Mouse (Mus musculus) liver, embryonic 14.5 days (tissue): Measurements from ENCODE around the gene Cfdp1. TPM values are rescaled to one million over a fixed set of nuclear protein-coding genes. Genes with fewer than 3 reads are reported as not detected.

Experiments used
- ATAC-seq: fragments of 200-750 bp; cut with Nextera tagmentation; 2 replicates; pipeline ENCODE4 v1.8.0; 2017; ENCODE audit warnings: moderate number of reproducible peaks, mild to moderate bottlenecking, moderate library complexity; ENCODE audit not compliant: insufficient read depth
- DNase-seq, 3 experiments: peaks; one replicate each; pipeline ENCODE4 v3.0.0-alpha.2; 2012 to 2013; ENCODE audit warnings: low read depth in 3 of 3, low spot score in 3 of 3
- H3K27ac ChIP-seq: fragments of 300-500 bp; sonication (generic); 2 replicates; pipeline ENCODE4 v1.5.1; 2014; ENCODE audit warnings: moderate library complexity, mild to moderate bottlenecking, control low read depth, inconsistent platforms
- H3K27me3 ChIP-seq: fragments of 300-500 bp; sonication (generic); 2 replicates; pipeline ENCODE4 v1.6.1; 2014; ENCODE audit warnings: mild to moderate bottlenecking, low read length, moderate library complexity; ENCODE audit not compliant: control insufficient read depth, insufficient read depth
- H3K36me3 ChIP-seq: fragments of 300-500 bp; sonication (generic); replicated peaks from 2 replicates; pipeline ENCODE4 v1.6.1; 2014; ENCODE audit warnings: low read depth; ENCODE audit not compliant: control insufficient read depth, insufficient read depth
- H3K4me1 ChIP-seq, 2 experiments: fragments of 200-500 bp in 1 of 2; fragments of 300-500 bp in 1 of 2; sonication (generic) in 1 of 2; replicated peaks; 2 replicates each; pipeline ENCODE4 v1.6.1; 2012 to 2014; ENCODE audit warnings: antibody characterized with exemption in 1 of 2, inconsistent platforms in 1 of 2, low read length in 1 of 2; ENCODE audit not compliant: control insufficient read depth in 2 of 2, insufficient read depth in 2 of 2
- H3K4me2 ChIP-seq: fragments of 300-500 bp; sonication (generic); 2 replicates; pipeline ENCODE4 v1.6.1; 2014; ENCODE audit warnings: low read depth, mild to moderate bottlenecking, control low read depth, moderate library complexity
- H3K4me3 ChIP-seq, 2 experiments: fragments of 200-500 bp in 1 of 2; fragments of 300-500 bp in 1 of 2; sonication (generic) in 1 of 2; 2 replicates each; pipeline ENCODE4 v1.5.1; 2012 to 2014; ENCODE audit warnings: low read depth in 2 of 2, low read length in 2 of 2, mild to moderate bottlenecking in 2 of 2, control low read depth in 1 of 2, inconsistent platforms in 1 of 2, moderate library complexity in 1 of 2; ENCODE audit not compliant: insufficient read depth in 1 of 2
- H3K9ac ChIP-seq: fragments of 300-500 bp; sonication (generic); replicated peaks from 2 replicates; pipeline ENCODE4 v1.6.1; 2014; ENCODE audit warnings: mild to moderate bottlenecking, control low read depth, moderate library complexity
- H3K9me3 ChIP-seq: fragments of 300-500 bp; sonication (generic); 2 replicates; pipeline ENCODE4 v1.6.1; 2016; ENCODE audit warnings: low read length, mixed read lengths; ENCODE audit not compliant: control insufficient read depth
- CTCF ChIP-seq: IDR thresholded peaks from 2 replicates; pipeline ENCODE4 v1.5.1; 2016; ENCODE audit warnings: antibody characterized with exemption, low read depth, control low read depth
- EP300 ChIP-seq: IDR thresholded peaks from 2 replicates; pipeline ENCODE4 v1.6.1; 2016; ENCODE audit warnings: antibody characterized with exemption, low read depth
- WGBS: fragments of 180-500 bp; shearing (Covaris S2); extraction: QIAGEN DNeasy Blood & Tissue Kit; methylation state at CpG from one replicate; pipeline ENCODE4 v1.1.7; 2014; ENCODE audit not compliant: insufficient replicate concordance; 5-methylcytosine and 5-hydroxymethylcytosine counted together
- polyA plus RNA-seq, 2 experiments: library from polyadenylated mRNA; depleted of rRNA in 1 of 2; stranded (reverse) in 1 of 2; unstranded in 1 of 2; fragments of >200 nt; fragmentation: Nextera tagmentation in 1 of 2; extraction: Ambion mirVana in 1 of 2; gene quantifications; 2 replicates each; pipeline versions ENCODE4 v1.2.1 to v1.2.3; 2012 to 2014

The Cfdp1 gene
- polyA plus RNA-seq, 2 experiments, result 46.8 to 82.8 TPM

DNA sequence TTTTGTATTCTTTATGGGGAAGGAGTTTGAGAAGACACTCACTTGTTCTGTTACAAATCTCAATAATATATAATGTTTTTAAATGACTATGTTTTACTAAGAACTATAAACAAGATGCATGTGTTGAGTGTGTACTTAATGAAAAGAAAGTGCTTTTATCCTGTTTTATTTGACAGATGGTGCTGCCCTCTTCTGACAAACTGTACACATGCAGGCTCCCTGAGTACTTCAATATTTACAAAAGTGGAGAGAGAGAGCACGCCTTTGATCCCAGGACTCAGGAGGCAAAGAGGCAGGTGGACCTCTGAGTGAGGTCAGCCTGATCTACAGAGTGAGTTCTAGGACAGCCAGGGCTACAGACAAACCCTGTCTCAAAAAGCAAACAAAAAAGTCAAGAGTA, 18.6 kb downstream of the Cfdp1 start:
- no peak for DNase-seq
- H3K9ac ChIP-seq, result no peak overlapping the region
- no peaks in the 10 kb centered on the region for H3K27me3 ChIP-seq
- no peak overlapping the region for H3K4me3 ChIP-seq
- H3K4me2 ChIP-seq, result no peak overlapping the region
- H3K36me3 ChIP-seq, result peaks cover 12% of the 10 kb centered on the region
- no peak for ATAC-seq
- H3K27ac ChIP-seq, result no peak overlapping the region
- TF ChIP-seq CTCF (peak; percentile 41; the same call in 1 of the 2 replicates), EP300 (no peak)
- H3K4me1 ChIP-seq, result no peaks in the 10 kb centered on the region
- 61% methylated on average over 1 of the region's 1 CpGs for WGBS
- no peaks in the 10 kb centered on the region for H3K9me3 ChIP-seq

DNA sequence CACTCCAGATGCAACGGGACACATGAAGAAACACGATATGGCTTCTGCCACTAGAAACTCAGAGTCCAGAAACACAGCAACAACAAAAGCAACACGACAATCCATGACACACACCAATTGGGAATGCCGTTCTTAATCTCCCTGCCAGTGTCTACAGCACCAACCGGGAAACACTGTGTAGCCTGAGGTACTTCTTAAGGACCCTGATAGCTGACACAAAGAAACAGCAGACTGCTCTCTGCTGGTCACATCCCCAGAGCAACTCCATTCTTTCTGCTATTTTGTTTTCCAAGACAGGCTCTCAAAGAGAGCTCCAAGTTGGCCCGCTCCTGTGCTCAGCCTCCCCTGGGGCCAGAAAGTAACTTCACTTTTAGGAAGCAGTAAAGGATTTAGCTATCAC, 20.1 kb downstream of the Cfdp1 start:
- Histone ChIP-seq H3K36me3 (peaks cover 8% of the 10 kb centered on the region), H3K27ac (no peak overlapping the region), H3K4me1 (no peaks in the 10 kb centered on the region), H3K27me3 (no peaks in the 10 kb centered on the region), H3K9me3 (no peaks in the 10 kb centered on the region), H3K4me3 (no peak overlapping the region), H3K9ac (no peak overlapping the region), H3K4me2 (no peak overlapping the region)
- 80% methylated on average over 6 of the region's 6 CpGs for WGBS
- DNase-seq, result no peak
- ATAC-seq, result no peak
- TF ChIP-seq CTCF, result no peak
- no peak for TF ChIP-seq EP300

DNA sequence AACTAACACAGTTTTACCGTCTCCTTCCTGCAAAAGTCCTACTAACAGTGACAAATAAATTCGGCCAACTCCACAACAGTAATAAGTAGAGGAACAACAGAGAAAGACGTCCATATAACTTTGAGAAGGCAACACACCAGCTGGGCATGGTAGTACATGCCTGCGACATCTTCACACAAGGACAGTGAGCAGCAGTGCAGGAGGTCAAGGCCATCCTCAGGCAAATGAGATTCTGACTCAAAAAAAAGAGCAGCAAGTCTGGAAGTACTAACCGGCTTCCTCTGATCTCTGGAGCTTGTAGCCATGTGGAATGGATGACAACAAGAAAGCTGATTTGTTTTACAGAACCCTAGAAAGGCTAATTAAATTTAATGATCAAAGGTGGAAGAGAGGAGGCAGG, 21.1 kb downstream of the Cfdp1 start:
- H3K9me3 ChIP-seq, result no peaks in the 10 kb centered on the region
- no peaks in the 10 kb centered on the region for H3K4me1 ChIP-seq
- no peaks in the 10 kb centered on the region for H3K27me3 ChIP-seq
- no peak overlapping the region for H3K27ac ChIP-seq
- no peak overlapping the region for H3K4me2 ChIP-seq
- DNase-seq (no peak), ATAC-seq (no peak)
- TF ChIP-seq EP300 (no peak), CTCF (no peak)
- peaks cover 4% of the 10 kb centered on the region for H3K36me3 ChIP-seq
- WGBS, result 74% methylated on average over 5 of the region's 5 CpGs
- no peak overlapping the region for H3K9ac ChIP-seq
- H3K4me3 ChIP-seq, result no peak overlapping the region

GRCm38 (mm10) chr8:111831996-111832395, 22.1 kb downstream of the Cfdp1 start:
- Histone ChIP-seq H3K27ac (no peak overlapping the region), H3K4me1 (no peaks in the 10 kb centered on the region), H3K9me3 (no peaks in the 10 kb centered on the region), H3K9ac (no peak overlapping the region), H3K4me2 (no peak overlapping the region), H3K36me3 (no peaks in the 10 kb centered on the region; the same call in none of the 2 replicates), H3K4me3 (no peak overlapping the region), H3K27me3 (no peaks in the 10 kb centered on the region)
- TF ChIP-seq CTCF (no peak), EP300 (no peak)
- 80% methylated on average over 4 of the region's 4 CpGs for WGBS
- ATAC-seq, result no peak
- DNase-seq, result no peak

DNA sequence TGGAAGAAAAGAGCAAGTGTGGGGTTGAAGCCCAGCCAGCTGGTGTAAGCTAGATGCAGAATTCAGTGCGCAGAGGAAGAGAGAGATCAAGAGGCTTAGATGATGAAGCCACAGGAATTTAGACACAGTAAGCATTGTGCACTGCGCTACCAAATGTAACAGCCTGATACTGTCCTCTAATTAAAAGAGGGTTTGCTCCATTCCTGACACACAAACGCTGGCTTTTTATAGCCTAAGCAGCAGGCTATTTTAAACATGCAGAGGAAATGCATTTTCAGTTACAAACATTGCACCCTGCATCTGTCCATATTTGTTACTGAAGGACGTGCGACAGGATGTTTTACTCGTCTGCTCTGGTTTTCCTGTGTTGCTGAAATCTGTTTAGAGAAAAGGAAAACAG, 25.5 kb downstream of the Cfdp1 start:
- H3K9me3 ChIP-seq, result no peaks in the 10 kb centered on the region
- no peak overlapping the region for H3K4me3 ChIP-seq
- no peak overlapping the region for H3K27ac ChIP-seq
- DNase-seq, result no peak
- TF ChIP-seq EP300 (no peak), CTCF (no peak)
- peaks cover 6% of the 10 kb centered on the region for H3K36me3 ChIP-seq
- H3K9ac ChIP-seq, result no peak overlapping the region
- WGBS, result 75% methylated on average over 6 of the region's 6 CpGs
- no peak overlapping the region for H3K4me2 ChIP-seq
- no peak for ATAC-seq
- H3K27me3 ChIP-seq, result no peaks in the 10 kb centered on the region
- no peaks in the 10 kb centered on the region for H3K4me1 ChIP-seq

DNA sequence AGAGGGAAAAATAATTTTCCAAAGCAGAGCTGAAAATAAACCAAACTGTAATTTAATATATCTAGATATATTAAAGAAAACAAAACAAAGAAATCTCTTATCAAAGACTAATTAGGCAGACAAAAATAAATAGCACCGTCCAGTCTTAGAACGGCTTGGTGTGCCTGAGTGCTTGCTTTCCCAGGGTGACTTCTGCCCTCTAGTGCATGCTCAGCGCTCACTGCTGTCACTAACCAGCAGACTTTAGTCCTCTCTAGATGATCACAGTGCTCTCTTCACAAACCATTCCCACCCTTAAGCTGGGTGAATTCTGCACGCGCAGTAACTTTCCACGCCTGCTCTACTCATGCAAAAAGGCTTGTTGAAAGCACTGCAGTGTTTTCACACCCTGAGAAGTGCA, 28.9 kb downstream of the Cfdp1 start:
- H3K4me1 ChIP-seq, result no peaks in the 10 kb centered on the region
- H3K27ac ChIP-seq, result no peak overlapping the region
- TF ChIP-seq CTCF, result peak; percentile 57
- TF ChIP-seq EP300, result no peak
- WGBS, result 72% methylated on average over 6 of the region's 6 CpGs
- peaks cover 9% of the 10 kb centered on the region for H3K36me3 ChIP-seq
- H3K27me3 ChIP-seq, result no peaks in the 10 kb centered on the region
- DNase-seq, result no peak
- H3K4me3 ChIP-seq, result no peak overlapping the region
- no peak overlapping the region for H3K9ac ChIP-seq
- no peak for ATAC-seq
- H3K4me2 ChIP-seq, result no peak overlapping the region
- no peaks in the 10 kb centered on the region for H3K9me3 ChIP-seq
